Mouse (Mus musculus) activated CD4-positive, CD25-positive, alpha-beta regulatory T cell, adult 4 months (primary cell): ENCODE measurements around the gene Tuba1c. TPM values are rescaled to one million over a fixed set of nuclear protein-coding genes. Genes with fewer than 3 reads are reported as not detected.
A peak's percentile ranks its signal among the peaks of the same experiment; 100 is the strongest.

Experiments used
- ATAC-seq: one replicate; pipeline ENCODE4 v1.8.0; 2017
- polyA plus RNA-seq, 2 experiments: library from polyadenylated mRNA; unstranded; fragments of 100-300 nt; shearing (Covaris generic); gene quantifications; one replicate each; pipeline ENCODE4 v1.2.1; 2017

Tuba1c gene
- 100 to 1,000 TPM in 1 of 2 experiments, 10 to 100 TPM in 1; 98.3 to 120 TPM for polyA plus RNA-seq

DNA sequence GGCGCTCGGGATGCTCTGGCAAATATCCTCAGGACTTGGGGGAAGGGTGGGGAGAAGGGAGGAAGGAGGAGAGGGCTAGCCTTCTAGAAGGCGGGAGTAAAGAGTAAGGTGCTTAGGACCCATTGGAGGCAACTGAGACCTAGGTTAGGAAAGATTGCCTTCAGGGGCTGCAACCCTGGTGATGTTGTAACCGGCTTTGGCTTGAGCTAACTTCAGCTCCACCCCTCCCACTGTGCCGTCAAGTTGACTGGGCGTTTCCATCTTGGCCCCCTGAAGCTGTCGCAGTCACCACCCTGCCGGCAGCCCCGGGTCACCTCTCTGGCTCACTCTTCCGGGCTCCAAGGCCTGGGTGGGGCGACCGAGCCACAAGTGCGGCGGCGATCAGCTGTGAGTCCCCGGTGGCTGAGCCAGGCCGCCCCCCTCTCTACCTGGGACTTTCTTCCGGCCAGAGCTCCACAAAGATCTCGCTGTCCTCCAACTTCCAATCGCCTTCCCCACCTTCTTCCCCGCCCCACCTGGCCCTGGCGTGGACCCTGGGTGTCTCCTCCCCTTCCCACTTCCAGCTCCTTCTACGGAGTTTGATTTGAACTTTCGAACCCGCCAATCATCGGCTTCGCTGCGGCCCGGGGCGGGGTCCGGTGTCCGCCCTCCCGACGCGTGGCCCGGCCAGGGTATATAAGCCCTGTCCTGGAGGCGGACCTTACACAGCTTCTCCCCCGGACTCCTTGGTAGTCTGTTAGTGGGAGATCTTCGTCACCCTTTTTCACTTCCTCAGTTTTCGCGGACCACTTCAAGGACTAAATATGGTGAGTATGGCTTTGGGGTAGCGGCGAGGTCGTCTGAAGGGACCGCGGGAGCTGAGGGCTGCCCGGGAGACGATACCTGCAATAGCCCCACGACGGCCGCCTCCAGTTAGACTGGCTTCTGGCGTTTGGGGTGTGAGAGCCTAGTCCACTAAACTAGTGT lies at the start of gene Tuba1c:
Tuba1c (plus strand) TSS at position 273 of the 966 bp plus-strand sequence.
- ATAC-seq = peak; percentile 86

DNA sequence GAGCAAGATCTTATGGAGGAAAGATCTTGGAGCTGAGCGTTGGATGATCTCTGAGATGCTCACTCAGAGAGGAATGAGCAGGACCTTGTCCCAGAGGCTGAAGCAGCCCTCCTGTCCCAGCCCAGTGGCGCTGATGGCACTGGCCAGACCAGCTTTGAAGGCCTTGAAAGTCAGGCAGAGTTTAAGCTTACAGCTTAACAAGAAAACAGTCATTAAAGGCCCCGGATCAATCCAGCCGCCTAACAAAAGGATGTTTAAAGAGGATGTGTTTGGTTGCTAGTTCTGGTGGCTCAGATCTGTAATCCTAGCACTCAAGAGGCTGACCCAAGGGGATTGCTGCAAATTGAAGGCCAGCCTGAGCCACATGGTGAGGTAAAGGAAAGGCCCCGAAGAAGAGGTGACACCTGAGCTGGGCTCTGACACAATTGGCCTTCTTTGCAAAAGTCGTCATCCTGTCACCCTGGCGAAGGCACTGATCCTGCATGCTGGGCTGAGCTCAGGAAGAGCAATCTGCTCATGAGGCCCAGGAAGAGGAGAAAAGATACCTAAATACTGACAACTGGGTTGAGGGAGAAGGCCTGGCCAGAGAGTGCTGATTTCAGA lies 49.6 kb upstream of the Tuba1c start:
- ATAC-seq = no peak

DNA sequence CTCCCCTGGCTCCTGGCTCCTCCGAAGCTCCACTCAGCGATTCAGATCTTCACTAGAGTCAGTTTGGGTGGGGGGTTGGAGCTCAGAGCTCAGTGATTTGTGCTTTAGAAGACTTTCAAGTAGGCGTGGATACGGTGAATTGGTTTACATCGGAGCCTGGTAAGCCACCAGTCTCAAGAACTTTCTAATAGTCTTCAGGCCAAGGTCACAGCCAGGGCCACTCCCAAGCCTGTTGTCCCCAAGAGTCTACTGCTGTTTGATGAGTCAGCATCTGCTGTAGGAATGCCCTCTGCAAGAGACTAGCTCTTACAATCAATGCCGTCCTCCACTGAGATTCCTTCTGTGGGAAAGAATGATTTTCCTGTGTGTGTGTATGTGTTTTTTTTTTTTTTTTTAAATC lies 47.6 kb upstream of the Tuba1c start:
- no peak for ATAC-seq

DNA sequence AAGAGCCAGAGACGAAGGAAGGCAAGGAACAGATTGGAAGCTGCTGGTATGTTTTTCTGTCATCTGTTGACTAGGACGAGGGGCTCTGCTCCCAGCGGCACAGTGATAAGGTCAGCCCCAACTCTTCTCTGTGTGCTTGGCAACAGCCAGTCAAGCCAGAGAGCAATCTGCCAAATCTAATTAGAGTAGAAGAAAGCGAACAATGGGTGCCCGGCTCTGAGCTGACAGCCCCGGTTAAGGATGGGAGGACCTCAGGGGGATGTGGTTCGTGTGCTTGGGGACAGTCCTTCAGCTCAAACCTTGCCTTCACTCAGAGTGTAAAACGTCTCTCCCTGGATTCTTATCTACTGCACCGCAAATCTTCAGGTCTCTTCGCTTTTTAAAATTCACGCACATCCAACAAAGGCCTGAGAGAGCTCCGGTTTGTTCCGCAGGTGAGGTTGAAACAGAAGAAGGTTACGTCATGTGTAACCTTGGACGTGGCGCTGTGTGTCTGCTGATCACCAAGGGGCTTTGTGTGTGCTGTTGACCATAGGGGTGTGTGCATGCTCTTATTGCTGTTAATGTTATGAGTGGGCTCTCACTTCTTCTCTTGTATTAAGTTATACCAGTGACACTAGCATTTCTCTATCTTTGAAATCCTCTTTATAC lies 46.1 kb upstream of the Tuba1c start:
- ATAC-seq = no peak

DNA sequence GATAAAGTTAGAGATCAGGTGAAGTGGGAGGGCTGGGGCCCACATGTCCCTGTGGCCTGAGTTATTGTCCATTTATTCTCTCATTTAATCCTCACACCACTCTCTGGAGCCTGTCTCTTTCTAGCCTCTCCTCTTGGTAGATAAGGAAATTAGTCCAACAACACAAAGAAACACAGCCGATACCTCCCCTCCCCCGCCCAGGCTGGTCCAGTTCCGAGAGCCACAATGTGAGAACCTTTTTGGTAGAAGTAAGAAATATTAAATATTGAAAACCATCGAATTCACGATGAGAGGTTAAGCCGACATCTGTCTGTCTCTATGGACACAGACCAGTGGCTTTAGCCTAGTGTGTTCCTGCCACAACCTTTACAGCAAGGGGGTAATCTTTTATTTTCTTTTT lies 45.0 kb upstream of the Tuba1c start:
- no peak for ATAC-seq

DNA sequence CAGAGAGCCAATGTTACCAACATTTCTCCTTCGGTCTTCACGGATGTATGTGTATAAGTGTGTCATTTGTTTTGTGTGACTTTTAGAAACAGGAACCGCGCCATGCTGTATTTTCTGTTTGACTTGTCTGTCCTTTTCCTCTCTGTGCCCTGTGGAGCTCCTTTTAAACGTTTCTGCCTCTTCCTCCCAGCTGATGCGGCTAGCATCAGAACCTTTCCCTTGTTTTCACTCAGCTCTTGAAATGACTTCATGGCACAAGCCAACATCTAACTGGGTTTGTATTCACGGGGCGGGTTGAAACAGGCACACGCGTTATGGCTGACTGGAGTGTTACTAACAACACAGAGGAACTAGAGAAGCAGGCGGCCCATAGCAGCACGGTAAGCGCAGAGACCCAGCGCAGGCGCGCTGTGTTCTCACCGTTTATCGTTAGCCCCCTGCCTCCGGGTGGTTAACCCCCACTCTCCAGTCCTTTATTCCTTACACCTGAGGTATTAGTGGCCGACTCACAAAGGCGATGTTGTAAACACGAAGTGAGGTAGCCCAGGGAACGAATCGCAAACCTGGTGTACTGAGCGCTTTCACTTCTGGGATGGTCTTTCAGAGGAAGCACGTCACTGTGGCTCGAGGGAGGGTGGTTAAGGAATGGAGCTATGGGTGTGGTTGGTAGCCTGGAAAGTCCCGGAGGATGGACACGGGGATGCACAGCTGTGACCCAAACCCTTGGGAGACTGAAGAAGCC lies 44.3 kb upstream of the Tuba1c start:
- ATAC-seq = peak; percentile 96

DNA sequence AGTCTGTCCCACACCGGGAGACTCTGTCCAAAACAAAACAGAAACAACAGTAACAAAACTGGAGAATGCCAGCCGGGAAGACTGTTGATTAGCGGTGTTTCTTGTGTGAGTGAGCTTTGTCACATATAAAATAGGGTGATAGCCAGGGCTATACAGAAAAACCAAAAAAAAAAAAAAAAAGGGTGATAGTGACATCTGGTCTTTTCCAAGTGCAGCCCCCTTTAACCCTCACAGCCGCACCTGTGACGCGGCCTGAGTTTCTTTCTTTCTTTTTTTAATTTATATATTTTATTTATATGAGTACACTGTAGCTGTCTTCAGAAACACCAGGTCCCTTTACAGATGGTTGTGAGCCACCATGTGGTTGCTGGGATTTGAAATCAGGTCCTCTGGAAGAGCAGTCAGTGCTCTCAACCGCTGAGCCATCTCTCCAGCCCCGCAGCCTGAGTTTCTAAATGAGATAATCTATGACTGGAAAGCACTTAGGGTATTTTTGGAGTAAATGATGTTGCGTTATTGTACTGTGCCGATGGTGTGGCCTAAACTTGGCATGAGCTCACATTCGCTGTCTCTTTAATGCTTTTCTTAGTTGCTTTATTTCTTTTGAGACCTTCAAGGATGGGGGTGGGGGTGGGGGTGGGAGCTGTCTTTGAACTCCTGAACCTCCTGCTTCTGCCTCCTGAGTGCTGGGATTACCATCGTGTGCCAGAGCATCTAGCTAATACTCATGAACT lies 43.5 kb upstream of the Tuba1c start:
- ATAC-seq = no peak

DNA sequence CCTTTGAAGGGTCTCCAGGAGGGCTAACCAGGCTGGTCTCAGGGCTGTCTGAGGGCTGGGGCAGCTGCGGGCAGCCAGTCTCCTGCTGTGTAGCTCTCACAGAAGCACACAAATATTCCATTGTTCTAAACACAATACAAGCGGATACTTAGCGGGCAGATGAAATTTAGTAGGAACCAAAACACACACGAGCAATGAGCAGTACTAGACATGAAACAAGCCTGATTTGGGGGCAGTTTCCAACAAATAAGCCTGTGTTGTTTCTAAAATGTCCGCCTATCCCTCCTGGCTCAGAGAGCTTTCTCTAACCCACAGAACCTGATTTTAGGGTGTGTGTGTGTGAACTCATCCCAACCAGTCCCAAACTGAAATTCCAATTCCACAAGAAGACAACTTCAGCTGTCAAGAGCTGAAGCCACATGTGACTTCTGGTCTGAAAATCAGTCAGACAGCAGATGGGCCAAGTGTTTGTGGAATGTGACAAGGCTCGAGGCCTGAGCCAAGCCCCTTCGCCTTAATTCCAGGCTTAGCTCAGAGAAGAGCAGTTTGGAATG lies 42.5 kb upstream of the Tuba1c start:
- ATAC-seq = no peak

DNA sequence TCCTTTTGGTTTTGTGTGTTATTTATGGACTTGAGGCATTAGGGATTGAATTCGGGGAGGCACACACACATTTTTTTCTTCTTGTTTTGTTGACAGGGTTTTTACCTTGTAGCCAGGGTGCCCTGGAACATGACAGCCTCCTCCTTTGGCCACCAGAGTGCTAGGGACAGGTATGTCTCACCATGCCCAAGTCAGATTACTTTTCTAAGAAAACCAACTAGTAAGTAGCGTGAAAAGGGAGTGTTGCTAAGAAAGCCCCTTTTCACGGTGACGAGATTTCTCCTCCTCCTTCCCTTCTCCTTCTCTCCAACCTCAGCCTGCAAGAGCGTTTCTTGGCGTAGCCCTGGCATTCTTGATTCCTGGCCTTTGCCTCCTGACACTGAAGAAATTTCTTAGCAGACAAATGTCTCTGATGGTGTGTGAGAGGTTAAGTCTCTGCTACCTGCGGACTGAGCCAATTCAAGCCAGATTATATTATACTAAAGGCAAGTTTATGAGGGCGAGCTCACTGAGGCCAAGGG lies 42.0 kb upstream of the Tuba1c start:
- ATAC-seq = no peak

DNA sequence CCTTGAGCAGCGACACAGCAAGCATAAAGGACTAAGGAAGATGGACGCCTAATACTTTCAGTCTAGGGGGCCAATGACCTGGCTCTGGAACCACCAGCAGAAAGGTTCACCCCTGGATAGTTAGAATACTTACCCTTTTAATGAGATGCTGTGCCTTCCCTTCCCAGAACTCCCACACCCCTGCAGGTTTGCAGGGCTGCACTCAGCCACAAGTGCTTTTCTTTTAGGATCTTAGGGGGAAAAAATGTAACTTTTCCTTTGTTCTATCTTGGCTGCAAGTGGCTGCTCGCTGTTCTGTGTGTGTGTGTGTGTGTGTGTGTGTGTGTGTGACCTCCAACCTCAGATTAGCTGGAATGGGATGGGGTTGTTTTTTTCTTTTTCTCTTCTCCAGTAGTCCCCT lies 40.9 kb upstream of the Tuba1c start:
- no peak for ATAC-seq

DNA sequence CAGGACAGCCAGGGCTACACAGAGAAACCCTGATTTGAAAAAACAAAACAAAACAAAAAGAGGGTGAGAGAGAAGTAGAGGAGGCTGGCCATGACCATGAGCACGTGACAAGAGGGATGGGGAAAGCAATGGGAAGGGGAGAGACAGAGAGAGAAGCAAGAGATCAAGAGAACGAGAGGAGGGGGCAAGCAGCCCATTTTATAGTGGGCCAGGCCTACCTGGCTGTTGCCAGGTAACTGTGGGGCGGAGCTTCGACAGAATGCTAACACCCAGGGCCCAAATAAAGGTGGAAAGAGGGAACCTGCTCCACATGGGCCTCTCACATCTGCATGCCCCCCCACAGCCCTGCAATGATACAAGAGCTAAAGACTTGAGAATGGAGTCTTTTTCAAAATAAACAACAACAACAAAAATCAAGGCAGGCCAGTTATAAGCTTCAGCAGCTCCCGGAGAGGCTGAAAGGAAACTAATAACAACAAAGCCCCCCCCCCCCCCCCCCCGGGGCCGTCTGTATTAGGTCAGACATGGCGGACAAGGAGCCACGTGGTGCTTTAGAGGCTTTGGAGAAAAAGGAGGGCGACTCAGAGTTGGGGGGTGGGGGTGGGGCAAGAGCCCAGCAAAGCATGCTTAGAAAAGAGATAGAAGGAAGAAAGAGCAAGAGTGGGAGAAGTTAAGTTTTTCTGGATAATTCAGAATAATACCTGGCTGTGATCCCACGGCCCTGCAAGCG lies 39.8 kb upstream of the Tuba1c start:
- ATAC-seq = no peak

DNA sequence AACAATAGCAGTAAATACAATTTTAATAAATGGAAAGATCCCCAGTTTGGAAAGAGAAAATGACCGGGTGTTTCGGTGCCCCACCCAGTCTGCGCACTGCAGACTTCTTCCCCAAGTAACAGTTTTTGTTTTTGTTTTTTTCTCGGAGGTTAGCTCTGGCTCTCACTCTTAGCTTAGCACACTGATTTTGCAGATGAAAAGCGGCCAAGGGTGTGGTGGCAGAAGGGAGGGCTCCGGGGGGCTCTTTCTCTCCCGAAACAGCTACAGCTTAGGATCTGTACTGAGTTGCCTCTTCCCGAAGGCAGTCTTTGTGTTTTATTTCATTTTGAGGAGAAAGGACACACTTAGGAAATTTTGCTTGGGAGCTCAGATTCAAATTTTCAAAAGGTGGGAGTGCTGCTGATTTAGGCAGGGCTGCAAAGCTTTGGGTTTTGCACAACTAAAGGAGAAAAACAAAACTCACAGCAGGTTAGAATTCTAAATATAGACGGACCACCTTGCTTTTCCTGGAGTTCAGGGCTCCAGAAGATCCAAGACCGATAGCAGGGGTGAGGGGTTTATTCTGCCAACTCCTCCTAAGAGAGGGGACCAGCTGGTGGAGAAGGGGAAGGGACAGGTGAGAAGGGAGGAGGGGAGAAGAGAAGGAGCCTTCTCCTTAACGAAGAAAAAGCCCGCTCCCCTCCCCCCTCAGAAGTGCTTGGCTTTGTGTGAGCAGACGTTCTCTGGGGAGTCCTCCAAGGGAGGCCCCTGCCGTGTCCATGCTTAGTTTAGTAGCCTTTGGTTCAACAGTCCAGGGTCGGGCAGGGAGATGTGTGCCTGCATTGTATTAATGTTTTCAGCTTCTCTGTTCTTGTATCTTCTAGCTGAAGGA lies 38.8 kb upstream of the Tuba1c start:
- no peak for ATAC-seq

DNA sequence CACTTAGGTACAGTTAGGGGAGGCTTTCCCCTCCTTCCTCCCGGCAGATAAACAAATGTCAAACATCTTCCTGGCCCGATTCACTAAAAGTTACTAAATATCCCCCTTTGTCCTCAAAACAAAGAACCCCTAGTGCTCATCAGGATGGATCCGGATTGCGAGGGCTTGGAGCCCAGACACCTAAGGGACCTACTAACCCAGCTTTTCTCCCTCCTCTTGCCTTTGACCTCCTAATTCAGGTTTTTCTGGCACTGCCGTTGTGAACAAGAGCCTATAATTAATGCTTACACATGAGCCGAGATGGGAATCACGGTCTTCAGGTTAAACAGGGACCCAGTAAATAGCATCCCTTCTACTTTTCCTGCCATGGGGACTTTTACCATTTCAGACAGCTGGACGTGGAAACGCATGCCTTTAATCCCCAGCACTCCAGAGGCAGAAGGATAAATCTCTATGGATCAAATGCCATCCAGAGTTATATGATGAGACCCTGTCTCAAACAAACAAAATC lies 38.1 kb upstream of the Tuba1c start:
- no peak for ATAC-seq

DNA sequence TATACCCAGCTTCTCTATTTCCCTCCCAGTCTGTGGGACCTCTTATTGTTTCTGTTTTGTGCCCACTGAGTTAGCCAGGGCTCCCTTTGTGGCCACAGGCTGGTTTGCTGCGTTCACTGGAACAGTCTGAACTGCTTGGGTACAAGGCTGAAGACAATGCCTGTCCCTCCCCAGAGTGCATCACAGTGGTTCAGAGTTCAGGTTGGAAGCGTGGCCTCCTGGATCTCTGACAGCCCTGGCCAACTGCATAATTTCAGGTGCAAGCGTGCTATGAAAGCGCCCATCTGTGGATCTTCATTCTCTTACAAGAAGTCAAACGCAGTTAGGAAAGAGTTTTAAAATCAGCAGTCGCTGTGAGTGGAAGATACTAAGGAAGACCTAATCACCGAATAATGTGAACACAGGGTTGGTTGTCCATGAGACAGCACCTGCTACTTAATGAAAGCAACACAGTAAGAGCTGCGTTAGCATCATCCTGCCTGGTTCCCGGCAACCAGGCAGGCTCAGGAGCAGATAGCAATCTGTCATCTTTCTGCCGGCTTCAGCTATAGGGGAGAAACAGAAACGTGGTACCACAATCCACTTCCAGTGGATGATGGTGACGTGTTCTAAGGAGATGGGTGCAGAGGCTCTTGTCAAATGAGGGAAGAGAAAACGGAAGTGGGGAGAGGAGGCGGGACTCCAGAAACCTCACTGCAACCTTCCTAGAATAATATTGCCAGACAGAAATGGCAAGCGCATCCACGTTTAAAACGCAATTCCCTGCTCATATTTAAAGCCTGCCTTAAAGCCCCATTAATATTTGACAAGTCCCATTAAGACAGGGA lies 37.4 kb upstream of the Tuba1c start:
- ATAC-seq = peak; percentile 50

DNA sequence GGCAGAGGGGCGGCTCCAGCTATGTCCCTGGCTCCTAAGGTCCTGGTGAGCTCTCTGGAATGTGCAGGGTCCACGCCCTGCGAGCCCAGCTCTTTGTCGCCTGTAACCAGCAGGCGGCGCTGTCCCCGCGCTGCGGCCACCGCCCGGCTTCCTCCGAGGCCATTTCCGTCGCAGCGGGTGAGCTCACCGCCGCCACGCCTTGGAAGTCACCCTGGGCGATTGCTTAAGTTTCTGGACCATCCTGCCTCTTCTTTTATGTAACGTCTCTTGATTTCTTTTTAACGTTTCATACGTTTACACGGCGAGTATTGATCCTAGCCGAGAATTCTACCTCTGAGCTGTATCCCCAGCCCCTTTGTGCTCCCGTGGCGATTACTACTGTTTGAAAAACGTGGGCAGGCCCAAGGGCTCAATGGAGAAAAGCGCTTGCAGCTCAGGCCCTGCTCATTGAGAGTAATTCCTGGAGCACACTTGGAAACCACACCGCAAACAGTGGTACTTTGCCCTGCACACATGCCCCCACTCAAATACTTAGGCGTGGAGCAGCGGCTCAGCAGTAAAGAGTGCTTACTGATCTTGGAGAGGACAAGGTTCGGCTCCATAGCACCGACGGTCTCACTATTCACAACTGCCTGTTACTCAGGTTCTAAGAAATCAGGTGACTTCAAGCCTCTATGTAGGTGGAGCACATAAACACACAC lies 36.4 kb upstream of the Tuba1c start:
- peak; percentile 74 for ATAC-seq

DNA sequence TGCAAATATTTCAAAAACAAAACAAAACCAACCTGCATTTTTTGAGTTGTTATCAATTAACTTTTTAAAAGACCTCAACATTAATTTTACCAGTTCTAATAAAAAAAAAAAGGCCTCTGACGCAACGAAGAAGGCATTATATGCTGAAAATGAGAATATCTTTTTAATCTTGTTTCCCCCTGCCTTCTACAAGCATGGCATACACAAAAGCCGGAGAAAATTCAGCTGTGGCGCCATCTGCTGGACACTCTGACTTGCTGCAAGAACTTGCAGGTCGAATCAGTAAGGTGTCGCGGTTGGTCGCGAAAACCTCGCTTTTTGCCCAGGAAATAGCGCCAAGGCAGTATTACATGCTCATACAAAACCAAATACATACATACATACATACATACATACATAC lies 35.8 kb upstream of the Tuba1c start:
- ATAC-seq = peak; percentile 41

DNA sequence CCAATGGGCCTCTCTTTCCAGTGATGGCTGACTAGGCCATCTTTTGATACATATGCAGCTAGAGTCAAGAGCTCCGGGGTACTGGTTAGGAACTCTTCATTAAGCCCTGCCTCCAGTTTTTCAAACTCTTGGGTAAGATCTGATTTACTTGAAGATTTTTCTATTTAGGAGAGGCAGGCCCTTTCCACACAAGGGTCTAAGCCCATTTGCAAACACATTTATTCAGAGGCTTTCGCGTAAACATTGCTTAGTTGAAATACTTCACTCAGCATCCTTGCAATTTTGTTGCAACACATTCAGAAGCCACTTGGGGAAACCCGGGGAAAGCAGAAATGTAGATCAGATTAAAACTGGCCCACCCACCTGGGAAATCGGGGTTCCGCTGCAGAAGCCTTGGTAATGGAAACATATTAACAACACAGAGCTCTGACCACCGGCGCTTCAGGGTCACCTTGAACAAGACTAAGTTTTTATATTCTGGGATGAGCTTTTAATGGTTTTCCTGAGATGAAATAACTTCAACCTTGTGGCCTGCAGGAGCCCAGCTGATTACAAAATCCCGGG lies 34.7 kb upstream of the Tuba1c start:
- ATAC-seq = no peak

DNA sequence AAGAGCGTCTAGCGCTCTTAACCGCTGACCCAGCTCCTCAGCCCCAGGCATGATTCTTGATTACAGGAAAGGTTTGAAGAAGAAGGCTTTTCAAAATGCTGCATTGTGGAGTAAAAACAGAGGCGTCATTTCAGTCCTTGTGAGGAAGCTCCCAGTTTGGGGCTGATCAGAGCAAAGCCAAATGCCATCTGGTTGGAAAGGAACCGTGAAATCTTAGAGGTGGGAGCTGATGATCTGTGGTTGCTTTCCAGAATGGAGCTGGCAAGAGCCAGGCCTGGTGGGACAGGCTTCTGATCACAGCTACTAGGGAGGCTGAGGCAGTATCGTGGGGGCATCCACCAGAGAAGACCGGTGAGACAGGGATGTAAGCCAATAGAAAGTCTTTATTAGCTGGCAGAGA lies 32.9 kb upstream of the Tuba1c start:
- no peak for ATAC-seq
